Mouse (Mus musculus) T-helper 1 cell (primary cell): ENCODE measurements around the gene Dusp18.
"Not testable (repeated sequence)": the region's sequence is repeated elsewhere in the genome, so short reads cannot be mapped to it uniquely, and the experiment has no call there.

Experiments used
- in situ Hi-C: fragments of 300-600 bp; cut with MboI, MseI; formaldehyde crosslinking; loops from one replicate; pipeline ENCODE4 v1.15.1; 2025; ENCODE audit warnings: high pct_unique_total_duplicates

The Dusp18 gene

DNA sequence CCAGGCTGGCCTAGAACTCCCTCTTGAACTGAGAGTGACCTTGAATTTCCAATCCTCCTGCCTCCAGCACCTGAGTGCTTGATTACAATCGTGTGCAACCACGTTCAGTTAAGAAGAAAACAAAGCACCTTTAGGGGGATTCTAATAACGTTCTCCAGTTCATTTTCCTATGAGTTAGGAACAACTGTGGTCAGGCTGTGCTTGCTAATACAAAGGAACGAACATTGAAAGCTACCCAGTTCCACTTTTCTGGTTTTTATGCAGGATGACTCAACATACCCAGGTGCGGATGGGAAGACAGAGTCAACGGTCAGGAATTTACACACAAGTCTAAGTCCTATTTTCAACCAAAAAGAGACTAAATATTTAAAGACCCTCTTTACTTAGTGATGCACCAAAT lies 1.1 kb upstream of the Dusp18 start:
- in situ Hi-C loops: loop anchor here (10.0 kb wide), 1 partner anchor 689 kb away; the partner anchor contains the start of gene Eif4enif1

DNA sequence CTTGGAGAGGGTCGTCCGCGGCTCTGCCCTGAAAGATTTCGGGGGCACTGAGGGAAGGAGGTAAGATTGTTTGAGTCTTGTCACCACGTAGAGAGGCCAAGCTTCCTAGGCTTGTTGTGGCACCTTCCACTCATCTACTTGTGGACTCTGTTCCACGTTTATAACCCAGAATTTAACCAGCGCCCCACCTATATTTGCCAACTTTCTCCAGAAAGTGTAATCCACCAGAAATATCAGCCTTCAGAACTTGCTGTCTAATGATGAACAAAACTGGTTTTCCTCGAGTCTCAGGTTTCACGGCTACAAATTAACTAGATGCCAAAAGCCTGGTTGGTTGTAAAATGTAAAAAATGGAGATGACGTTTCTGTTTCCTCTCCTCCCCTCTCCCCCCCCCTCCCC lies 418 bp downstream of the Dusp18 start:
- in situ Hi-C loops: loop anchor here (10.0 kb wide), 1 partner anchor 691 kb away; the partner anchor contains the start of gene Eif4enif1

DNA sequence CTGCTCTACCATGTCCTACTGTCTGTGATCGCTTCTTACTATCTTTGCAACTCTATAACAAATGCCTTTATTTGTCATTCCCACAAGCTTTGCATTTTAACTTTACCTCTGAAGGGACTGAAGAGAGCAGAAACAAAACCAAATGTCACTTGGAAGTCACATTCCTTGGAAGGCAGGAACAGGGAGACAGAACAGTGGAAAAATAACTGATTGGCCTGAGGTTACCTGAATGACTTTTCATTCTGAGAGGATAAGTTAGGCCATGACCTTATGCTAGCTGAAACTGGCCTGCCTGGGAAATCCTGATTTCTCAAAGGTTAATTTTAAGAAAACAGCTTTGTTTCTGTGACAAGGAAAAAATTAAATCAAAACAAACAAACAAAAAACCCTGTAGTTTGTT lies 893 bp downstream of the Dusp18 start:
- in situ Hi-C loops: loop anchor here (10.0 kb wide), 1 partner anchor 691 kb away; the partner anchor contains the start of gene Eif4enif1

- in situ Hi-C loops: no loop called here
These were observed 5.3 kb downstream of the Dusp18 start for GRCm38 (mm10) chr11:3900296-3900695.

GRCm38 (mm10) chr11:3902516-3902915 lies 7.5 kb downstream of the Dusp18 start:
- in situ Hi-C loops: no loop called here

GRCm38 (mm10) chr11:3903046-3903445 lies 8.0 kb downstream of the Dusp18 start:
- in situ Hi-C loops: no loop called here

DNA sequence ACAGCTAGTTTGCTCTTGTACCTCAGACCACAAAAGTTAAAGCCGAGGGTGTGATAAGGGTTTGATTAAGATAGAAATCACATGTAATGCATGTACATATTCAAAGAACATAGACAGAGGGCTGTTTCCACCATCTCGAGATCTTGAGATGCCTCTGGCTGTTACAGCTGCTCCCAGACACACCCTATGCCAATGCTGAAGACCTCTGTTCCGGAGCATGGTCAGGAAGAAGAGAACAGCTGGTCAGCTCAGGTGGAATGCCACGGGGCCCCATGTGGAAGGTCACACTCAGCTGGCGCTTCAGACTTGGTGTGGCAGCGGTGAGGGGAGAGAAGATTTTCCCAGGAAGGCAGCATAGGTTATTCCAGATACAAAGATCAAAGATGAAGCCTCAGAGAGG lies 9.6 kb downstream of the Dusp18 start:
- in situ Hi-C loops: no loop called here

DNA sequence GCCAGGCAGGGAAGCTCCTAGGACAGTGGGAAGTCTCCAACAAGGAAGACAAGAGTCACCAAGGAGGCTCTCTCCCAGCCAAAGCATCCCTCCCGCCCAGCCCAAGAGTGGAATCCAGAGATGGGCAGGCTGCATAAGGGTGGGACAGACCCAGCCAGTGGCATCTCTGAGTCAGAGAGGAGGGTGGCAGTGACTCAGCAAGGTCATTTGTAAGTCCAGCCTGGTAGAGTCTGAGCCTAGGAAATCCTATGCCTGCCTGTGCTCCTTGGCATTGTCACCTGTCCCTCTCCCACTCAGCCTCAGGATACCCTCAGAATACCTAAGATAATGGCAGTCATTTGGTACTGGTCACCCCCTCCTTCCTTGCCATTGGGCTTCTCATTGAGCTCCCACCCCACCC lies 10.4 kb downstream of the Dusp18 start:
- in situ Hi-C loops: no loop called here

- in situ Hi-C loops: no loop called here
These were observed 14.2 kb downstream of the Dusp18 start for GRCm38 (mm10) chr11:3909236-3909635.

- in situ Hi-C loops: no loop called here
These were observed 15.7 kb downstream of the Dusp18 start for GRCm38 (mm10) chr11:3910513-3911310.

DNA sequence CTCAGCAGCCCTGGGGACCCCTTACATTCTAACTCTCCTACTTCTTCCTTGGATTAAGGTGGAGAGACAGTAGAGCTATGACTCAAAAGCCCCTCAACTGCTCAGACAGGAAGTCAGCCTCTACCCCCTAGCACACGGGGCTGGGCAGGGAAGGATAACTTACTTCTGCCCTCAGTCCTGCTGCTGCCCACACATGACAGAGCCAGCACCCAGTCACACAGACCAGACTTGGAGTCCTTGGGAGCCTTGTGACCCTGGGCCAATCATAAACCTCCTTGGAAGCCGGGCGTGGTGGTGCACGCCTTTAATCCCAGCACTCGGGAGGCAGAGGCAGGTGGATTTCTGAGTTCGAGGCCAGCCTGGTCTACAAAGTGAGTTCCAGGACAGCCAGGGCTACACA lies 16.4 kb downstream of the Dusp18 start:
- in situ Hi-C loops: not testable (repeated sequence)

GRCm38 (mm10) chr11:3912100-3912874 lies 17.2 kb downstream of the Dusp18 start:
- in situ Hi-C loops: no loop called here

DNA sequence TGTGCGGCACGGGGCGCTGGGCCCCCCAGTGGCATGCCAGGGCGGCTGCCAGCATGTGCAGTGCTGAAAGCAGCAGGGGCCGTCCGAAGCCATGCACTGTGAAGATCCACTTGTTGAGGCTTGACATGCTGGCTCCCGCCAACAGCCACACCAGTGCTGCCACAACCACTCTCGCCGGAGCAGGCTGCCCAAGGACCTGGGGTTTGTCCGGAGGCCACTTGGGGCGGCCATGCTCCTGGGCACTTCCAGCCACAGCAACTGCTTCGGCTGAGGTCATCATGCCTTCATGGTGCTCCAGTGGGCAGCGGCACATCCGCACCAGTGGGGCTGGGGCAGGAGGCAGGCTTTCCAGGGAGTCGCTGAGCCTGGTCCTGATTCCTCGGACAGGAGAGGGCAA lies 17.8 kb downstream of the Dusp18 start:
- in situ Hi-C loops: no loop called here

DNA sequence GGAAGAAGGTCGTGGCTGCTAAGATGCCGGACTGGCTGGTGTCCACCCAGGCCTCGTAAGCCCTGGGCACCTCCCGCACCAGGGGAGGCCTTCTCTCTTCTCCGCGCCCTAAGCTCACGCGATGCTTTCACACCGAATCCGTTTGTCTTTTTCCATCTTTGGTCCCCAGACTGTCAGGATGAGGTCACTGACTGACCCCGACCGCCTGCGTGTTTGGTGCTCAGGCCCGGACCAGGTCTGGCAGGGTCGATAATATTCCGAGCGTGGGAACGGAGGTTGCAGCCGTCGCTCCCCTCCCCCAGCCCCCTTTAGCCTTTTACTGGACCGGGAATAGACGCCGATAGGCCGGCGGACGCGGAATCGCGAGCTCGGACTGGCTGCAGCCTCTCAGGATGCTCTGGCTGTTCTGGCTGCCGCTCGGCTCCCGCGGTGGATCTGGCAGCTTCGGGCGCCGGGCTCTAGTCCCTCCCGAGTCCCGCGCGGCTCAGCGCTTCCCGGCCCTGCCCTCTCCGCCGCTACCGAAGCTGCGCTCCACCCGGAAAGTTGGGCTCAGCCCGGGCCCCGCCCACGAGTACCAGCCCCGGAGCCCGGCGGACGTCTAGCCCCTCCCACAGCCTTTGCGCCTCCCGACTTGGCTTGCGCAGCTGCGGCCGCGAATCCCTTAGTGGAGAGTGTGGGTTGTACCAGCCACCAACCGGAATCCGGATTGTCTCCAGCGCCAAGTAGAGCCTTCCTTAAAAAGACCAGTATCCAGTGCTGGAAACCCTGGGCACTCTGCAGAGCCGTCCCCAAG lies 18.5 kb downstream of the Dusp18 start:
- in situ Hi-C loops: no loop called here

- in situ Hi-C loops: no loop called here
These were observed 19.2 kb downstream of the Dusp18 start, which contains the start of gene Slc35e4 for GRCm38 (mm10) chr11:3914109-3914840. TSS of gene Slc35e4 (minus strand) at chr11:3914664.

DNA sequence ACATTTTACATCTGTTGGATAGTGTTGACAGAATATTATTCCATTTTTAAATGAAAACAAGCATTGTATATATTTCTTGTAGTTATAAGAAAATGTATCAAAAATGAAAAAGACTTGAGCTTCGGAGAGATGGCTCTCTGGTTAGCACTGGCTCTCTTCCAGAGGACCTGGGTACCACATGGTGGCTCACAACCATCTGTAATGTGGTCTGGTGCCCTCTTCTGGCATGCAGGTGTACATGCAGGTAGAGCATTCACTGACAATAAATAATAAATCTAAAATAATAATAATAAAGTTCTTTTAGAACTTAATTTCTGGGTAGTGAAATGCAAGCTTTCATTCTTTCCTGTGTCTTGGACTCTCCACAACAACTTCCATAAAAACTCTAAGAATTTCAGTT lies 23.7 kb downstream of the Dusp18 start:
- in situ Hi-C loops: no loop called here

GRCm38 (mm10) chr11:3920476-3920875 lies 25.4 kb downstream of the Dusp18 start:
- in situ Hi-C loops: no loop called here

GRCm38 (mm10) chr11:3921281-3921850 lies 26.3 kb downstream of the Dusp18 start:
- in situ Hi-C loops: no loop called here

- in situ Hi-C loops: no loop called here
These were observed 27.1 kb downstream of the Dusp18 start for GRCm38 (mm10) chr11:3922115-3922514.

GRCm38 (mm10) chr11:3922731-3923130 lies 27.7 kb downstream of the Dusp18 start:
- in situ Hi-C loops: no loop called here

- in situ Hi-C loops: no loop called here
These were observed 30.9 kb downstream of the Dusp18 start for GRCm38 (mm10) chr11:3925916-3926315.
